Mouse (Mus musculus): ENCODE results near the gene Gm10563.
"Not testable (repeated sequence)": the region's sequence is repeated elsewhere in the genome, so short reads cannot be mapped to it uniquely, and the experiment has no call there.

Gm10563 gene

GRCm38 (mm10) chr4:155595777-155596176 lies 49.4 kb downstream of the Gm10563 start:
- DNase-seq: no peak

GRCm38 (mm10) chr4:155593780-155594179 lies 51.4 kb downstream of the Gm10563 start:
- DNase-seq: no peak

GRCm38 (mm10) chr4:155591012-155591719 lies 54.0 kb downstream of the Gm10563 start:
- no peak for DNase-seq

GRCm38 (mm10) chr4:155589356-155589755 lies 55.9 kb downstream of the Gm10563 start:
- DNase-seq: no peak

GRCm38 (mm10) chr4:155582279-155582905 lies 62.8 kb downstream of the Gm10563 start:
- DNase-seq: no peak

- peak; percentile 38 for DNase-seq
These were observed 64.8 kb downstream of the Gm10563 start for GRCm38 (mm10) chr4:155580420-155580819.

- no peak for DNase-seq
These were observed 66.7 kb downstream of the Gm10563 start for GRCm38 (mm10) chr4:155578336-155579125.

- DNase-seq: no peak
These were observed 67.5 kb downstream of the Gm10563 start for GRCm38 (mm10) chr4:155577741-155578140.

- DNase-seq: no peak
These were observed 68.1 kb downstream of the Gm10563 start for GRCm38 (mm10) chr4:155577132-155577531.

- no peak for DNase-seq
These were observed 69.7 kb downstream of the Gm10563 start for GRCm38 (mm10) chr4:155575521-155575920.

GRCm38 (mm10) chr4:155574931-155575330 lies 70.3 kb downstream of the Gm10563 start:
- DNase-seq: no peak

- DNase-seq: no peak
These were observed 71.3 kb downstream of the Gm10563 start for GRCm38 (mm10) chr4:155573876-155574275.

GRCm38 (mm10) chr4:155573155-155573554 lies 72.1 kb downstream of the Gm10563 start:
- DNase-seq: no peak

GRCm38 (mm10) chr4:155571442-155571841 lies 73.8 kb downstream of the Gm10563 start:
- DNase-seq: no peak

GRCm38 (mm10) chr4:155570315-155570714 lies 74.9 kb downstream of the Gm10563 start:
- not testable (repeated sequence) for DNase-seq

- DNase-seq: no peak
These were observed 75.4 kb downstream of the Gm10563 start for GRCm38 (mm10) chr4:155569818-155570217.

- DNase-seq: no peak
These were observed 76.4 kb downstream of the Gm10563 start for GRCm38 (mm10) chr4:155568632-155569370.

GRCm38 (mm10) chr4:155568170-155568569 lies 77.0 kb downstream of the Gm10563 start:
- no peak for DNase-seq

- DNase-seq: no peak
These were observed 78.7 kb downstream of the Gm10563 start for GRCm38 (mm10) chr4:155566555-155566954.

All from cerebellum, adult 11 months (tissue).